Mouse (Mus musculus) limb, embryonic 14.5 days (tissue): Measurements from ENCODE around the gene Abcg1. TPM values are rescaled to one million over a fixed set of nuclear protein-coding genes. Genes with fewer than 3 reads are reported as not detected.

ENCODE experiments used
- ATAC-seq: fragments of 200-750 bp; cut with Nextera tagmentation; 2 replicates; pipeline ENCODE4 v1.8.0; 2017; ENCODE audit warnings: low read depth, moderate number of reproducible peaks, moderate TSS enrichment; ENCODE audit not compliant: low FRiP score
- DNase-seq: peaks from one replicate; pipeline ENCODE4 v3.0.0-alpha.2; 2015; ENCODE audit warnings: low spot score
- H3K27ac ChIP-seq: fragments of 300-500 bp; sonication (generic); replicated peaks from 2 replicates; pipeline ENCODE4 v1.5.1; 2014; ENCODE audit warnings: low read depth, mild to moderate bottlenecking, low read length, moderate library complexity, mixed read lengths
- H3K27me3 ChIP-seq: fragments of 300-500 bp; sonication (generic); 2 replicates; pipeline ENCODE4 v1.6.1; 2014; ENCODE audit warnings: low read length, mixed read lengths; ENCODE audit not compliant: control insufficient read depth, insufficient read depth
- H3K36me3 ChIP-seq: fragments of 300-500 bp; sonication (generic); 2 replicates; pipeline ENCODE4 v1.6.1; 2014; ENCODE audit warnings: mild to moderate bottlenecking, low read length, moderate library complexity, mixed read lengths; ENCODE audit not compliant: control insufficient read depth, insufficient read depth
- H3K4me1 ChIP-seq: fragments of 300-500 bp; sonication (generic); 2 replicates; pipeline ENCODE4 v1.6.1; 2014; ENCODE audit warnings: antibody characterized with exemption, low read length, mixed read lengths; ENCODE audit not compliant: control insufficient read depth, insufficient read depth
- H3K4me2 ChIP-seq: fragments of 300-500 bp; sonication (generic); replicated peaks from 2 replicates; pipeline ENCODE4 v1.6.1; 2014; ENCODE audit warnings: low read depth, mild to moderate bottlenecking, low read length, moderate library complexity; ENCODE audit not compliant: severe bottlenecking
- H3K4me3 ChIP-seq: fragments of 300-500 bp; sonication (generic); replicated peaks from 2 replicates; pipeline ENCODE4 v1.5.1; 2014; ENCODE audit warnings: low read length
- H3K9ac ChIP-seq: fragments of 300-500 bp; sonication (generic); 2 replicates; pipeline ENCODE4 v1.6.1; 2014; ENCODE audit warnings: mild to moderate bottlenecking, low read depth, low read length, moderate library complexity; ENCODE audit not compliant: severe bottlenecking
- H3K9me3 ChIP-seq: fragments of 300-500 bp; sonication (generic); 2 replicates; pipeline ENCODE4 v1.6.1; 2016; ENCODE audit warnings: low read length; ENCODE audit not compliant: control insufficient read depth
- POLR2A ChIP-seq: fragments of 200-500 bp; IDR thresholded peaks from 2 replicates; pipeline ENCODE4 v1.8.0; 2012; ENCODE audit warnings: inconsistent platforms, mild to moderate bottlenecking, moderate library complexity, borderline replicate concordance; ENCODE audit not compliant: insufficient read depth, insufficient read length; ENCODE audit errors: extremely low read depth
- WGBS: fragments of 180-500 bp; shearing (Covaris S2); extraction: QIAGEN DNeasy Blood & Tissue Kit; methylation state at CpG from one replicate; pipeline ENCODE4 v1.1.7; 2014; 5-methylcytosine and 5-hydroxymethylcytosine counted together
- polyA plus RNA-seq, 2 experiments: library from polyadenylated mRNA; depleted of rRNA in 1 of 2; stranded (reverse) in 1 of 2; unstranded in 1 of 2; fragments of >200 nt; fragmentation: Nextera tagmentation in 1 of 2; extraction: Ambion mirVana in 1 of 2; gene quantifications; 2 replicates each; pipeline versions ENCODE4 v1.2.1 to v1.2.3; 2012 to 2014

Gene Abcg1
- polyA plus RNA-seq, 2 experiments, result 3.4 to 6.8 TPM

DNA sequence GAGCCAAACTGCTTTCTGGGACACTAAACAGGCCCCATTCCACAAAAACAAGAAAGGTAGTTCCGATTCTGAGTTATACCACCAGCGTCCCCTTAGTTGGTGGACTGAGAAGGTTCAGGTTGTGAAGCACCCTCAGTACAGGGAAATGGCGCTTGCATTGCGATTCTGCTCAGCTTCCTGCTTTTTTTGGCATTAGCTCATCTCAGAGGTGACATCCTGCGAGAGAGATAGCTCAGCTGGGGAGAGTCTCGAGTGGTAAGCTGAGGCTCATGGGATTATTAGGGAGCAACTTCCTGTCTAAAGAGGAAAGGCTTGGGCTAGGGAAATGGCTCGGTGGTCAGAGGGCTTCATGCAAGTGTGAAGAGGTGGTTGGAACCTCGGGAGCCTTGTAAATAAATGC is 32.4 kb downstream of the Abcg1 start:
- no peak for ATAC-seq
- Histone ChIP-seq H3K36me3 (no peaks in the 10 kb centered on the region), H3K9me3 (no peaks in the 10 kb centered on the region), H3K4me3 (no peak overlapping the region), H3K4me1 (peaks cover 14% of the 10 kb centered on the region), H3K27ac (no peak overlapping the region), H3K9ac (no peak overlapping the region), H3K4me2 (no peak overlapping the region), H3K27me3 (no peaks in the 10 kb centered on the region)
- no peak for TF ChIP-seq POLR2A
- 72% methylated on average over 8 of the region's 8 CpGs for WGBS
- DNase-seq, result no peak

DNA sequence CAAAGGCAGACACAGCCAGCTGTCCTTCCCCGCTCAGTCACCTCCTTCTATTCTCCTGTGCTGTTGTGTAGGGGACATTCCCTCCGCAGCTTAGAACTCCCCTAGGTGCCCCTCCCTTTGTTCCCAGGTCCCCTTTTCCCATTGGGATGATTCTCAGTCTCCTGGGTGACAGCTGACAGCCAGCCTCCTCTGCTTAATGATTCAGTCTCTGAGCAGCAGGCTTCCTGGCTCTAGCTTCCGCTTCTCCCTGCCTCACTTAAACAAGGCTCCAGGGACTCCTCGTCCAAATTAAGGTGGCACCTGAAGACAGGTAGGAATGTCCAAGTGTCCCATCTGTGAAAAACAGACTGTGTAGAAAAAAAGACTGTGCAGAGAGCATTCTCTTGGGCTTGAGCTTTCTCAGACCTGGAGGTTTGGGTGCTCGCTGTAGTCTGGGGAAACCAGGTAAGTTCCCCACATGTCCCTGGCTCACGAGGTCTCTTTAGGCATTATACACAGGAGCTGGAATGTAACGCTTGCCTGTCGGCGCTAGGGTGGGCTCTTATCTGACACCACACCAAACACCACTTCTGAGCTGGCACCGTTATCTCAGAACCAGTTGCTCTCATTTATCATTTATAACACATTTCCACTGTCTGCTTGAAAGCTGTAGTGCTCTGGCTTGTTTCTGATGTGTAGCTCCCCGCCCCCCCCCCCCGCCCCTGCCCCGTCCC is 33.7 kb downstream of the Abcg1 start:
- Histone ChIP-seq H3K27me3 (no peaks in the 10 kb centered on the region), H3K9ac (no peak overlapping the region), H3K27ac (no peak overlapping the region), H3K4me2 (no peak overlapping the region), H3K4me1 (peaks cover 14% of the 10 kb centered on the region), H3K9me3 (no peaks in the 10 kb centered on the region), H3K4me3 (no peak overlapping the region), H3K36me3 (no peaks in the 10 kb centered on the region)
- TF ChIP-seq POLR2A, result no peak
- 43% methylated on average over 13 of the region's 13 CpGs for WGBS
- DNase-seq, result no peak
- ATAC-seq, result no peak

DNA sequence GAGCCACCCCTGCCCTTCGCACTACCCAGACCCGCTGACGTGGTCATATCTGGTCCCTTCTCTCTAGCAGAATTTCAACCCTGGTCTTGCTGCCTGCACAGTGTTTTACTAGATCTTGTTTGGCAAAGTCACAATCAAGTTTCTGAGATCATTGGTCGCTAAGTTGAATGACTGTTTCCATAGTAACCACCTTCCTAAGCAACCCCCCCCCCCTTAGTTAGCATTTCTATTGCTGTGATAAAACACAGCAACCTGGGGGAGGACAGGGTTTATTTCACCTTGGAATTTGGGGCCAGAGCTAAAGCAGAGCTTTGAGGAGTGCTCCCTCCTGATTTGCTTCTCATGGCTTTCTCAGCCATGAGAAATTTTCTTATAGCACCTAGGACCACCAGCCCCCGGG is 37.3 kb downstream of the Abcg1 start:
- no peak for TF ChIP-seq POLR2A
- Histone ChIP-seq H3K36me3 (no peaks in the 10 kb centered on the region), H3K4me1 (peaks cover 3% of the 10 kb centered on the region; the same call in 1 of the 2 replicates), H3K9ac (no peak overlapping the region), H3K27me3 (no peaks in the 10 kb centered on the region), H3K4me2 (no peak overlapping the region), H3K9me3 (no peaks in the 10 kb centered on the region), H3K4me3 (no peak overlapping the region), H3K27ac (no peak overlapping the region)
- ATAC-seq, result no peak
- DNase-seq, result no peak
- 59% methylated on average over 5 of the region's 5 CpGs for WGBS

DNA sequence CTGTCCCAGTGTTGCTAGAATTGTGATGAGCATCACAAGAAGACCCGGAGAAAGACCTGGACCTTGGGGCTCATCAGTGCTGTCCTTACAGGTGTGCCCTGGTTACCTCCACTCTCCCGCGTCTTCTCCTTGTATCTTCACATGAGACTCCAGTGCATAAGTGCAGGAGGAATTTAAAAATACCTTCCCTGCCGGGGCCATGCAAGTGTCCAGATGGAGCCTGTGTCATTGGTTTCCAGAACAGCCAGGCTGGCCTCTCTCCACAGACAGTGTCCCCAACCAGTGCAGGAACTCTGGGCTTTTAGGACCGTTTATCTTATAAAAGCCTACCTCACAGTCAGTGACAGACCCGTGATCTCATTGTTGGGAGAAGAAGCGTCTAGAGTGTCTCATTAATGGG is 38.1 kb downstream of the Abcg1 start:
- 81% methylated on average over 7 of the region's 7 CpGs for WGBS
- no peak for DNase-seq
- Histone ChIP-seq H3K9me3 (no peaks in the 10 kb centered on the region), H3K4me1 (peaks cover under 1% of the 10 kb centered on the region; the same call in 1 of the 2 replicates), H3K4me3 (no peak overlapping the region), H3K9ac (no peak overlapping the region), H3K36me3 (no peaks in the 10 kb centered on the region), H3K27ac (no peak overlapping the region), H3K4me2 (no peak overlapping the region), H3K27me3 (no peaks in the 10 kb centered on the region)
- ATAC-seq, result no peak
- no peak for TF ChIP-seq POLR2A

- H3K4me1 ChIP-seq, result no peaks in the 10 kb centered on the region
- DNase-seq (no peak), ATAC-seq (no peak)
- no peak overlapping the region for H3K9ac ChIP-seq
- WGBS, result 94% methylated on average over 2 of the region's 2 CpGs
- H3K4me3 ChIP-seq, result no peak overlapping the region
- no peaks in the 10 kb centered on the region for H3K27me3 ChIP-seq
- no peaks in the 10 kb centered on the region for H3K9me3 ChIP-seq
- no peaks in the 10 kb centered on the region for H3K36me3 ChIP-seq
- H3K4me2 ChIP-seq, result no peak overlapping the region
- TF ChIP-seq POLR2A, result no peak
- H3K27ac ChIP-seq, result no peak overlapping the region
Observed at GRCm38 (mm10) chr17:31096893-31097292, 39.4 kb downstream of the Abcg1 start.
